Mouse (Mus musculus) embryonic fibroblast, embryonic 13.5 days (primary cell): Measurements from ENCODE around the gene Npas3. TPM values are rescaled to one million over a fixed set of nuclear protein-coding genes. Genes with fewer than 3 reads are reported as not detected.
A peak's percentile ranks its signal among the peaks of the same experiment; 100 is the strongest.

Source experiments
- H3K27ac ChIP-seq: 2 replicates; pipeline ENCODE4 v1.5.1; 2012; ENCODE audit warnings: low read length, control low read depth, inconsistent platforms; ENCODE audit not compliant: insufficient read depth
- H3K4me1 ChIP-seq: 2 replicates; pipeline ENCODE4 v1.6.1; 2011; ENCODE audit warnings: low read length; ENCODE audit not compliant: control insufficient read depth, insufficient read depth
- H3K4me3 ChIP-seq: 2 replicates; pipeline ENCODE4 v1.5.1; 2011; ENCODE audit warnings: mild to moderate bottlenecking, control low read depth, low read length; ENCODE audit not compliant: insufficient read depth
- CTCF ChIP-seq: IDR thresholded peaks from 2 replicates; pipeline ENCODE4 v1.5.1; 2011; ENCODE audit warnings: mild to moderate bottlenecking, control low read depth, low read length, moderate library complexity, borderline replicate concordance; ENCODE audit not compliant: insufficient read depth
- POLR2A ChIP-seq: IDR thresholded peaks from 2 replicates; pipeline ENCODE4 v1.6.1; 2011; ENCODE audit warnings: low read depth, mild to moderate bottlenecking, control low read depth, low read length, moderate library complexity
- polyA plus RNA-seq: library from polyadenylated mRNA; stranded (reverse); fragments of >200 nt; gene quantifications from 2 replicates; pipeline ENCODE4 v1.2.4, GENCODE M21; 2011; ENCODE audit warnings: low read depth; ENCODE audit not compliant: missing spikeins, insufficient read length

Gene Npas3
- polyA plus RNA-seq, 1 experiment = 6.6 TPM

- Histone ChIP-seq H3K27ac (no peak overlapping the region), H3K4me3 (no peak overlapping the region), H3K4me1 (peaks cover 6% of the 10 kb centered on the region)
- TF ChIP-seq POLR2A = no peak
Measured at GRCm38 (mm10) chr12:53981575-53982507, 733.4 kb downstream of the Npas3 start.

GRCm38 (mm10) chr12:53983946-53984345 is 735.5 kb downstream of the Npas3 start:
- H3K4me1 ChIP-seq = peaks cover 6% of the 10 kb centered on the region
- no peak overlapping the region for H3K4me3 ChIP-seq
- 0 out of 2 replicates have a peak overlapping the region, but pooled peaks have one; percentile 0 for H3K27ac ChIP-seq
- TF ChIP-seq CTCF (no peak), POLR2A (no peak)

DNA sequence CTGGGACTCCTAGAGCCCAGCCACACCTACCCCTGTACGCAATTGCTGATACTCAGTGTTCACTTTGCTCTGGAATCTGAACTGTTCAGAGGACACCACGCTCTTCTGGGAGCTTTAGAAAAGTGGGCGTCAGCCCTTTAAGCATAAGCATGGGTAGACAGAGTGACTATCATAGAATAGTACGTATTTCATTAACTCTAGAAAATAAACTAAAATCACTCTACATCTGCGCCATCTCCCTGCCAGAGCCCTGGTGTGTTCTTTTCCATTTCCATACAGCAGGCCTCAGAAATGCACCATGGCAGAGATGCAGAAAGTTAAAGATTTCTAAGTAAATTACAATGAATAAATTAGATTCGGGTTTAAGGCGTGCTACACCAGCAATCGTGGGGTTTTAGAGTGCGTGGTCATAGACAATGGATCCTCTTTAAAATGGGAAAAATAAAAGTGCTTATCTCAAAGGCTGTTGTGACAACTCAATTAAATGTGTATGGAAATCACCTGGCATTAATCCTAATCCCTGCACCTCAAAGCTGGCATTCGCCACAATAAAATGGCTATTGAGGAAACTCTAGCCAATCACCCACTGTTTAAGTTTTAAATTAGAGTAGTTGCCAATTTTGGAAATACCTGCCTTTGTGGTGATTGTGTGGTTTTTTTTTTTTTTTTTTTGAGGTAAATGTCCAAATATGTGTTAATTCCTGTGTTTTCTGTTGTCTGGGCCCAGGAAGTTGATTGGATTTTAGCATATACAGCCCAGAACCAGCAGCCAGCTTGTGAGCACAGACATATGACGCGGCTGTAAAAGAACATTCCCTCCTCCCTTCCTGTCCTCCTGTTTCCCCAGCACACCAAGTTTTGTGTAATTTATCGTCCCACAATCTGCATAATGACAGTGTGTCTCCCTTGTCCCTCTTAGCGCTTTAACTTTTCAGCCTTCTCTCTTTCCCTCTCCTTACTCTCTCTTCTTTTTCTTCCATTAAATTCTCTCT is 737.7 kb downstream of the Npas3 start:
- Histone ChIP-seq H3K4me1 (peaks cover 6% of the 10 kb centered on the region), H3K4me3 (no peak overlapping the region), H3K27ac (no peak overlapping the region)
- TF ChIP-seq CTCF (no peak), POLR2A (no peak)

GRCm38 (mm10) chr12:53992411-53992810 is 743.9 kb downstream of the Npas3 start:
- TF ChIP-seq POLR2A = no peak
- TF ChIP-seq CTCF = no peak
- Histone ChIP-seq H3K4me3 (no peak overlapping the region), H3K4me1 (no peaks in the 10 kb centered on the region), H3K27ac (no peak overlapping the region)

DNA sequence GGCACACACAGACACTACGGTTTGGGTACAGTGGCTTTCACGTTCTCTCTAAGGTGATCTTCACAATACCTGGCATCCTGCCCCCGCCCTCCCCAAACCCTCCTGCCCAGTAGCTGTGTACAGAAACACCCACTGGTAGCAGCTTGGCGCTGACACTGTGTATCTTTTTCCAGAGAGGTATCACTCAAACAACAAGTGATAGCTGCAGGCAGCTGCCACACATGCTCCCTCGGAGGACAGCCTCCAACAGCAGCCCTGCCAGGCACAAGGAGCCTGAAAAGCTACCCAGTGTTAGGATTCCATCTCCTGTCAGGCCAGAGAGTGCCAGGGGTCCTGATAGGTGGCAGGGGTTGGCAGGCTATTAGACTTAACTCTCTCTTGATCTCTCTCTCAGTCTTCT is 747.2 kb downstream of the Npas3 start:
- H3K27ac ChIP-seq = no peak overlapping the region
- no peaks in the 10 kb centered on the region; the same call in 1 of the 2 replicates for H3K4me1 ChIP-seq
- TF ChIP-seq CTCF = no peak
- TF ChIP-seq POLR2A = no peak
- H3K4me3 ChIP-seq = no peak overlapping the region

- no peak for TF ChIP-seq POLR2A
- TF ChIP-seq CTCF = no peak
- no peak overlapping the region for H3K27ac ChIP-seq
- H3K4me1 ChIP-seq = no peaks in the 10 kb centered on the region; the same call in 1 of the 2 replicates
- H3K4me3 ChIP-seq = no peak overlapping the region
Measured at GRCm38 (mm10) chr12:53997141-53997540, 748.7 kb downstream of the Npas3 start.

- TF ChIP-seq CTCF = no peak
- TF ChIP-seq POLR2A = no peak
- H3K27ac ChIP-seq = no peak overlapping the region
- no peak overlapping the region for H3K4me3 ChIP-seq
- peaks cover 6% of the 10 kb centered on the region for H3K4me1 ChIP-seq
Measured at GRCm38 (mm10) chr12:53999647-54000637, 751.5 kb downstream of the Npas3 start.

DNA sequence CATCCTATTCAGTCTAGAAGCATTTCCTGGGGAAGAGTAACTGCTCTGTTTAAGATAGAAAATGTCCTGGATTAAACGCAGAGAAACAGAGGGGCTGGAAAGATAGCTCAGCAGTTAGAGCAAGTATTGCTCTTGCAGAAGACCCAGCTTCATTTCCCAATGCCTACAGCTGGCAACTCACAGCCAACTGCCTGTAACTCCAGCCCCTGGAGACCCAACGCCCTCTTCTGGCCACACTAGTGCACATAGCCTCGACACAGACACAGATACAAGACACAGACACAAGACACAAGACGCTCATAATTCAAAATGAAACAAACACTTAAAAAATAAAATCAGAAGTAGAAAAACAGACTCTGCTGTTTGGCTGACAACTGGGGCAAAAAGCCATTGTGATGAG is 754.0 kb downstream of the Npas3 start:
- Histone ChIP-seq H3K4me3 (no peak overlapping the region), H3K4me1 (peaks cover 19% of the 10 kb centered on the region), H3K27ac (no peak overlapping the region)
- TF ChIP-seq POLR2A (no peak), CTCF (0 out of 2 replicates have a peak, but pooled peaks have one; percentile 12)

DNA sequence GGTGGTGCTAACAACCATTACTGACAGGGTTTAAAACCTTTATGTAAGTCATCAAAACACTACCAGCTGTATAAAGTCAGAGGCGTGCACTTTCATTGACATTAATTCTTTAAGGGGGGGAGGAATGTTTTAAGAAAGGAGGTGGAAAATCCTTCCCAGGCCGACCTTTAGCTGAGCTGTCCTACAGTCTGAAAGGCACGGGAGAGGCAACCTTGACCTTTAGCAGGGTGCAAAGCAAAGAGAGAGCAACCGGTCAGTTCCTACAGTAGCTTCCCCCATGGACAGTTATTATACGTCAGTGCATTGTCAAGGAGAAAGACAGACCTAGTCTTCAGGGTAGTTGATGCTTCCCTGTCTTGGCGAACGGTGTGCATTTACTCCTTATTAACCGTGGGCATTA is 756.1 kb downstream of the Npas3 start:
- Histone ChIP-seq H3K27ac (0 out of 2 replicates have a peak overlapping the region, but pooled peaks have one; percentile 10), H3K4me1 (peaks cover 19% of the 10 kb centered on the region), H3K4me3 (no peak overlapping the region)
- TF ChIP-seq POLR2A (no peak), CTCF (no peak)
